Mouse (Mus musculus) central nervous system, embryonic 11.5 days (tissue): ENCODE measurements around the gene Cenpu. TPM values are rescaled to one million over a fixed set of nuclear protein-coding genes. Genes with fewer than 3 reads are reported as not detected.

ENCODE experiments used
- polyA plus RNA-seq: library from polyadenylated mRNA; depleted of rRNA; stranded (reverse); fragments of >200 nt; gene quantifications from 2 replicates; pipeline ENCODE4 v1.2.3, GENCODE M21; 2012; rRNA removed

The Cenpu gene
- polyA plus RNA-seq, result 17.1 and 29.1 TPM in 2 replicates

DNA sequence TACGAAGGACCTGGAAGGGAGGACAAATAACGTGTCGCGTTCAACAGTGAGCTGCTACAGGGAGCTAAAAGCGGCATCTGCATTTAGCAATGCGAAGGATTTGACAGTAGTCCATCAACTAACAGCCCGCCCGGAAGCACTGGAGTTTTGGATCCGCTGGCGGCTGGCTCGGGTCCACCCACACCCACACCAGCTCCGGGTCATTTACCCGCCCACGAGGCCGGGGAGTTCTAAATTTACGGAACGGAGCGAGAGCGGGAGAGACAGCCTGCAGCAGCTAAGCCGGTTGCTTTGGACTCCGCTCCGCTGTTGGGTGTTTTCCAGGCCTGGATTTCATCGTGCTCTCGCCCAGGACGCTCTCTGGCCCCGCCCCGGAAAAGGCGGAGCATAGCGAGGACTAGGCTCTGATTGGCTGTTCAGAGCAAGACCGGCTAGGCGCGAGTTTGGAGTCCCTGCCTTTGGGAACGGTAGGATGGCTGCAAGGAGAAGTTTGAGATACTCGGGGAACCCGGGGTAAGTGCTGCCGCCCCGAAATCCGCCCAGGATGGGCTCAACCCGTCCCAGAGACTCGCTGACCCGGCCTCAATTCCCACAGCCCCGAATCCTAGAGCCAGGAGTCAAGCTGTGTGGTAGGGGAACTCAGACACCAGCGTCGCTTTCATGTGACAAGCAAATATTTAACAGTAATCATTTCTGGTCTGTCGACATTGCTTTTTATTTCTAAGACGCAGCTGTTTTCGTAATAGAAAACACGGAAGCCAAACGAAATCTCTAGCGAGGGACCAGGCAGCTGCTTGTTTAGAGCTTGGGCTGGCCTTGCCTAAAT is at the start of gene Cenpu:
Gene Cenpu, plus strand, starts transcription at position 414 of the 826 bp plus-strand sequence.

GRCm38 (mm10) chr8:46616879-46617689 is 65.3 kb downstream of the Cenpu start, which contains the start of the genes Primpol and Casp3:
Gene Primpol, minus strand, starts transcription at chr8:46617212.
Gene Casp3, plus strand, starts transcription at chr8:46617291.

Other genes starting within 250 kb of the Cenpu start
- gene Acsl1, start 81.0 kb upstream of the Cenpu start, polyA plus RNA-seq, result 6.9 and 10.2 TPM in 2 replicates
- gene Primpol, start 65.2 kb downstream of the Cenpu start, polyA plus RNA-seq, result 5.6 and 8.1 TPM in 2 replicates
- gene Casp3, start 65.3 kb downstream of the Cenpu start, polyA plus RNA-seq, result 106 and 108 TPM in 2 replicates
- 8.4 and 9.1 TPM in 2 replicates for gene Irf2, start 187.7 kb downstream of the Cenpu start, polyA plus RNA-seq